Mouse (Mus musculus): ENCODE measurements around the gene Klrb1c.
"Not testable (repeated sequence)": the region's sequence is repeated elsewhere in the genome, so short reads cannot be mapped to it uniquely, and the experiment has no call there.

The Klrb1c gene

DNA sequence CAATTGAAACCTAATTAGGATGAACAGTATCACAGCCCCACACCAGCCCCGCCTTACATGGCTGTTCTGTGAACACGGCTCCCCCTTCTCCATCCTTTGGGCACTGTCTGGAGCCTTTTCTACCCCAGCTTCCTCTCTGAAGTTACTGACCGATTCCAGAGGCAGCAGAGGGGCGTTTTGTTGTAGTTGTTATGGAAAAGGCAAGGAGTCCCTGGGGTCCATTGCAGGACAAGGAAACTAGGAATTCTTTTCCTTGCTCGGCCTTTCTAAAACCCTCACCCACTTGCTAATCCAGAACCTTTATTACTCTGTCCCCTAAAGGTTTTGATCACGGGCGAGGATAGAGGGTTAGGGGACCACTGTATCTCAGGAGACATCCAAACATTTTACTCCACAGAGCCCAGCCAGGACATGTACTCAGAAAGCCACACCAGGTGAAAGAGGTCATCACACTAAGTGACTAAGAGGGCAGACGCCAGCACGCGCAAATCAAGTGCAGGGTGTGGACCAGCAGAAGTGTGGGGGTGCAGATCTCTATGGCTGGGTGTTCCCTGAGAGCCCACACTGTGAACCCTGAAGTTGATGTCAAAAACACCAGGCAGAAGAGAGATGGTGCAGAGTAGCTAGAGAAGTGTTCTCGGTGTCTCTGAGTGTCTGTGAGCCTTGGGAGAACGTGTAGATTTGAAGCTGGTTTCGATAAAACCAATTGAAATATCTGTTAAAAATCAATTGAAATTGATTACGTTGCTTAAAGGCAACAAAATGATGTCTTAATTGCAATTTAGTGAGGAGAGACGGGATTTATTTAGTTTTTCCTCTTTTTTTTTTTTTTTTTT, 9.1 kb upstream of the Klrb1c start:
- DNase-seq (ENCODE audit: low spot score in 2 of 2): peak; percentile 3 to 7

DNA sequence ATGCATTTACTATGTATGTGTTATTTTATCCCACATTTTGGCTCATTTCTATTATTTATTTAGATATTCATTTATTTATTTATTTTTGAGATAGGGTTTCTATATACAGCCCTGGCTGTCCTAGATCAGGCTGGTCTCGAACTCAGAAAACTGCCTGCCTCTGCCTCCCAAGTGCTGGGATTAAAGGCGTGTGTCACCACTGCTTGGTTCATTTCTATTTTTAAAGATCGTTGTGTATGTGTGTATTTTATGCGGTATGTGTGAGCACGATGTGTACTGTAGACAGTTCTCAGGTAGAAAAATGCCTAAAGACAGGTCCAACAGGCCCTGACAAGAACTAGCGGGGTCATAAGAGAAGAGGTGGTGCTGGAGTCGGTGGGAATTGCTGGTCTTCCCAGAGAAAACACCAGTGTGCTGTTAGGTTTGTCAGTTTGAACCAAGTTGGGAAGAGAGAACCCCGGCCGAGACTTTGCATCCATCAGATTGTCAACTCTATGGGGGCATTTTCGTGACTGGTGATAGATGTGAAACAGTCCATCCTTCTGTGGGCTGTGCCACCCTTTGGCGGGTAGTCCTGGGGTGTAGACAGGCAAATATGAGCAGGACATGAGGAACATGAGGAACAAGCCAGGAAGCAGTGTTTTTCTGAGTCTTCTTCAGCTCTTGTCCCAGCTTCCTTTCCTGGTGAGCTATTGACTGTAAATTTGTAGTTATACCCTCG, 8.3 kb upstream of the Klrb1c start:
- no peak for DNase-seq (ENCODE audit: low spot score in 2 of 2)

DNA sequence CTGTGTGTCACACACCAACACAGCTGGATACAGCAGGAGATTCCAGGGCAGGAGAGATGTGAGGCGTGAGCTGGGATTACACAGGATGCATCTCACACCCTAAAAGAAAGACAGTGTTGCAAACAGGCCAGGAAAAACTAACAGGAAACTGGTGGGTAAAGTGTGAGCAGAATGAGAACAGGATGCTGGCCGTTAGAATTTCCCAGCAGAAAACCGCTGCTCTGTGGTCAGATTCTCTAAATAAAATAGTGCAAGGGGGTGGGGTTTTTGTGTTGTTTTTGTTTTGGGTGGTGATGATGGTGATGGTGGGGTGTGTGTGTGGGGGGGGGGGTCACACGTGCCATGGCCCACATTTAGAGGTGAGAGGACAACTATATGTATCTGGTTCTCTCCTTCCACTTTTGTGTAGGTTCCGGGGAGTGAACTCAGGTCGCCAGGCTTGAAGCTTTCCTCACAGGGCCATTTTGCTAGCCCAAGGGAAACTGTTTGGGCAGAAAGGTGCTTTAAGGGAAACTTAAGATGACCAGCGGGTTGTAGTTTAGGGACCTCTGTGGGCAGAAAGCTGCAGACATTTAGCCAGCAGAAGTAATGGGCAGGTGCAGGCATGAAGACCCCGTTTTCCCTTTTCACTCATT, 7.4 kb upstream of the Klrb1c start:
- DNase-seq (ENCODE audit: low spot score in 2 of 2): no peak

DNA sequence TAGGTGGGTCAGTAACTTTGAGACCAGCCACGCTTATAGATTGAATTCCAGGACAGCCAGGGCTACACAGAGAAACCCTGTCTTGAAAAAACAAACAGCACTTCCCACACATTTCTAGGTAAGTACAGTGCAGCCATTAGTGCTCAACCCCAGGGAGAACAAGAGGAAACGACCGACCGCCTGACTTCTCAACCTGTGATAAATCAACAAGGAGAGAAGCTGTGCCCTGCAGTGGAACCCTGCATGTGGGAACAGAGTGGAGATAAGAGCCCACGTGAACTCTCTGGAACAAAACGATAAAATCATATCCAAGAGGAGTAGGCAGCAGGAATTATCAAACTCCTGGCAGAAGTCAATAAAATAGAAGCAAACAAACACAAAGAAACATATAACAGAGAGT, 4.7 kb upstream of the Klrb1c start:
- DNase-seq (ENCODE audit: low spot score in 2 of 2): no peak

DNA sequence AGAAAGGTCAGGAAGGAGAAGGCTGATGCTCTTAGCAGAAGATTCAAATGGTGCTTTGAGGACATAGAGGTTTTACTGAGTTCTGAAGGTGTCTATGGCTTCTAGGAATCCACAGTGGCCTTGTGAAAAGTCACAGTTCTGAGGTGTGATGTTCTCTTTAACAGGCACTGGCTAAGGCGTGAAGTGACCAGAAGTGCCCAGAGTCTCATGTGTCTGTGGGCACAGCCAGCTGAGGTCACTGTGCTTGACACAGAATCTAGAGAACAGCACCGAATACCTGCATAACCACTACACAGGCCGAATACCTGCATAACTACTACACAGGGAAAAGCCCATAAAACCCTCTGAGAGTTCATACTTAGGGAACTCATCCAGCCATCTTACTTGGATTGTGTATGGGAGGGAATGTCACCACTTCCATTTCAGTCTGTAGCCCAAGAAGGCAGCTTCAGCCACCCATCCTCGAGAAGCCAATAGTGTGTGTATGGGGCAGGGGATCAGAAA, 1.5 kb upstream of the Klrb1c start:
- DNase-seq (ENCODE audit: low spot score in 2 of 2): not testable (repeated sequence)

DNA sequence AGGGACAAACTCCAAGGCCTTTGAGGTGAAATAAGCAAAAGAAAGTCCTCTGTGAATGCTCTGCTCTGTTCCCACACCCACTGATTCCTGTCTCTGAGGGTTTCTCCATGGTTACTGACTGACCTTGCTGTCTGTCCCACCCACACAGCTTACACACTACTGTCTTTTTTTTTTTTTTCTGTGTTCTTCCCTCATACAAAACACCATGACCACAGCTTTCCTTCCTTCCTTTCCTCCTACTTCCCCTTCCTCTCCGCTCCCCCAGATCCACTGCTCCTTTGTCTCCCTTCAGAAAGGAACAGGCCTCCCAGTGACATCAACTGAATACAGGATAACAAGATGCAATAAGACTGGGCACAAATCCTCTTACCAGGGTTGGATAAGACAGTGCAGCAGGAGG, 498 bp downstream of the Klrb1c start:
- DNase-seq (ENCODE audit: low spot score in 2 of 2): no peak

DNA sequence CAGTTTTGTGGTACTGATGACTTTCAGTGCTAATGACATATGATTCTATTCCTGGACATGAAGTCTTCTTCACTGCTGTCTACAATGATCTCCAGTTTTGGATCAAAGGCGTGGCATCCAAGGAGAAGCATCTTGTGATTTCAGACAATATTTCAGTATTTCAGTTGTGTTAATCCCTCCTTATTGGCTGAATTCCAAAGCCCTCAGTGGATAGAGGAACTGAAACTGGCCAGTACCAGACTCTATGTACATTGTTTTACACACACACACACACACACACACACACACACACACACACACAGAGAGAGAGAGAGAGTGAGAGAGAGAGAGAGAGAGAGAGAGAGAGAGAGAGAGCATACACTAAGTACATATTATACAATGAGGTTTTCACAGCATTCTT, 2.6 kb downstream of the Klrb1c start:
- DNase-seq (ENCODE audit: low spot score in 2 of 2): not testable (repeated sequence)

DNA sequence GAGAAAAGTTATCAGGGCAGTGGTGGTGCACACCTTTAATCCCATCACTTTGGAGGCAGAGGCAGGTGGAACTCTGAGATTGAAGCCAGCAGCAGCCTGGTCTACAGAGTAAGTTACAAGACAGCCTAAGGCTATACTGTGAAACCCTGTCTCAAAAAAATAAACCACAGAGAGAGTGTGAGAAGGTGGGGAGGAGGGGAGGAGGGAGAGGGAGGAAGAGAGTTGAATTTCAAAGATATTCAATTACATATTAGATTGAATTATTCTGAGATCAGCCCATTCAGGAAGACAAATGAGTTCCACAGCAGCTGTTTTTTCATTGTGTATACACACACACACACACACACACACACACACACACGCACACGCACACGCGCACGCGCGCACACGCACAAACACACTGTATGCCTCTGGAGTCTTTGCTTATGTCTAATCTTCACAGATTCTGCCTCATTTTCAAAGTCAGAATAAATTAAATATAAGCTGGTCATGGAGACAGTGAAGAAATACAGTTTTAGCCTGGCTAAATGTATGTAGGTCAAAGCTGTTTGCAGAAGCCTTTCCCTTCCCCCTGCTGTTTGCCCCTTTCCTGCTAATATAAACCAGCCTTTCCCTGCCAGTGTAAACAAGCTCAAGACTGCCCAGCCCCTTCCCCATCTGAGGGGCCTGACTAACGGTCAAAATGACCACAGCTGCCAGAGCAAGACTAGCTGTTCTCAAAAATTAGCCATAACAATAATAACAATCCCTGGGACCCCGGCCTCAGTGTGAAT, 19.3 kb downstream of the Klrb1c start:
- no peak for DNase-seq (ENCODE audit: low spot score in 2 of 2)

DNA sequence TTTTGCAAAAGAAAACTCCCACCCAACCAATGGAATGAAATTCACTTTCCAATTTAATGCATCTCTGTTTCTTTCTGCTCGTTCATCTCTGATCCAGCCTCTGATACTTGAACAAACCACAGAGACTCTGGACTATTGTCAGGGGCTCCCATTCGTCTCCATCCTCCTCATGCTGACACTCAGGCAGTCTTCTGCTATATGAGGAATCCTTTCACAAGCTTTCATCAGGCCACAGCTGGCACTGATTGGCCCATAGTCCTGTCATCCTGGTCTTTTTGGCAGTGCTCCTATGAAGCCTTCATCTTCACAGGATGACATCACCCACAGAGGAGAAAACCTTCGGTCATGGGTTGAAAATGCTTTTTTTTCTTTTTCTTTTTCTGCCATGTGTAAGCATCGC, 21.0 kb downstream of the Klrb1c start:
- no peak for DNase-seq (ENCODE audit: low spot score in 2 of 2)

DNA sequence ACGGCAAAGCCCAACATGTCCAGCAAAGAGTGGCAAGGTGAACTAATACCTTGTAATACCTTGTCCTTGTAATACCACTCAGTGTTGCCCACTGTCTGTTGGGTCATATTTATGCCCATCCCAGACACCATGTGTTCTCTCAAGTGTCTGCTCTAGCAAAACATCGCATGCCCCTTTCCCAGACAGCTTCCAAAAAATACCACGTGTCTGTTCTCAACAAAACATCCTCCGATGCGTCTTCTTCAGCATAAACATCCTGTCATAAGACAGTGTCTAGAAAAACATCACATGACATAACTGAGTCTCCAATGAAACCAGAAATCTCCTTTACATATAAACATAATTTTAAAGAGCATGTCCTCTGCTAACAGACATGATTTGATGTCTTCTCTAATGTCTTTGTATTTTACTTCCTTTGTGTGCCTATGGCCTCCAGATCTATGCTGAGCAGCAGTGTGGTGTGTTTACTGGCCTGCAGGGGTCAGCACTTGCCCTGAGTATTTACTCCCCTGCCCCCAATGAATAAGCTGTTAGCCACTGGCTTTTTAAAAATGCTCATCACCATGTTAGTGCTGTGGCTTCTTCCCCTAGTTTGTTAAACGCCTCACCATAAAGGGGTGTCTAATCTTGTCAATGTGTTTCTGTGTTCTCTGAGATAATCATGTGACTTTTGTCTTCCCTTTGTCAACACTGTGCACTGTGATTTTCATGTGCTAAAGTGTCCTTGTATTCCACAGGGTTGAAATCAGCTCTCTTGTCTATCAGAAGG, 22.3 kb downstream of the Klrb1c start:
- DNase-seq (ENCODE audit: low spot score in 2 of 2): not testable (repeated sequence)

DNA sequence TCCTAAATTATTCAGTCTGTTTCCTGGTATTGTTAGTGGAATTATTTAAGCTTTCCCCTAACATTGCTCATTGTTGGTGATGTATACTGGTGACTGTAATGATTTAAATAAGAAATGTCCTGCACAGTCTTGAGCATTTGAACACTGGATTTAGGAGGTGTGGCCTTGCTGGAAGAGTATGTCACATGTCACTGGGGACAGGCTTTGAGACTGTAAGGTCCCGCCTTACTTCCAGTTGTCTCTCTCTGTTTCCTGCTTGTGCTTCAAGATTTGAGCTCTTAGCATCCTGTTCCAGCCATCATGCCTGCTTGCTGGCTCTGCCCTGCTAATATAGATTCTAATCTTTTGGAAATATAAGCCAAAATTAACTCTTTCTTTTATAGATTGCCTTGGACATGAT, 23.8 kb downstream of the Klrb1c start:
- DNase-seq (ENCODE audit: low spot score in 2 of 2): no peak

DNA sequence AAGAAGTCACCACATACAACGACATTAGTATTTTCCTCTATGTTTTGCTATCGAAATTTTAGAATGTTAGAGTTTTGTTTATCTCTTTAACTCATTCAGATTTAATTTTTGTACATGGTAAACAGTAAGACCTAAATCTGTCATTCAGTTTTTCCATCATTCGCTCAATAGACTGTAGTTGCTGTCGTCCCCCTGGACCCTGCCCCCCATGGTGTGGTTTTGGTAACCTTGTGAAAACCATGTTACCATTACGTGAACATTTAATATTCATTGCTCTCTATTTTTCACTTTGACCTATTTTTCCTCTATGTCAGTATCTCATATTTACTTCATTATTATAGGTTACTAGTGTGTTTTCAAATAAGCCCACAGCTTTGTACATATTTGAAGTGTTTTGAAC, 24.4 kb downstream of the Klrb1c start:
- DNase-seq (ENCODE audit: low spot score in 2 of 2): no peak

DNA sequence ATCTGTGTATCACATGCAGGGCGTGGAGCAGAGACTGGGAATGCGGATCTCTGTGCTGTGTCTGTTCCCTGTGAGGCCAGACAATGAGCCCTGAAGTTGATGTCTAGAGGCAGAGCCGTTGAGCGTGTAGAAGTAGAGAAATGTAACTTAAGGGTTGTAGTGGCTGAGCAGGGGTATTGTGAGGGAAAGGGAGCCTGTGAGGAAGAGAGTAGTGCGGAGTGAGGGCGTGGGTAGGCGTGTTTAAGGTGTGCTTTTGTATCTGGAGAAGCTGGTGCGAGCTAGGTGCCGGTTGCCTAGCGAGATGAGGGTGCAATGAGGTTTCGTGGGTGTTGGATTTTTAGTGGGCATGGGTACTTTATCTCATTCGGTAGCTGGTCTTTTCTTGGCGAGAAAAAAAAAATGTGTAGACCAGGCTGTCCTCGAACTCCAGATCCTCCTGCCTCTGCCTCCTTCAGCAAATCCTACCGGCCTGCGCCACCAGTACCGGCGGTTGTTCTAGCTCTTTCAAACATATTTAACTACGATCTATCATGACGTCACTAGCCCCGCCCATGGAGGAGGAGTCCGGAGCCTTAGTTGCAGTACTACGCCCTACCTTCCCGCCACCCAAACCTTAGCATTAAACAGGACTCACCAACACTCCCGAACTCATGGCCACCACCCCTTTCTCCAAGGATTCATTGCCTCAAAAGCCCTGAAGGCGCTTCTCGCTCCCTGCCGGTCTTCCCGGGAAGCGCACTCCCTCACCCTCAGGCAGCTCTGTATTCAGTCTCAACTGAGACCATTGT, 25.1 kb downstream of the Klrb1c start:
- peak; percentile 90 to 93 for DNase-seq (ENCODE audit: low spot score in 2 of 2)

DNA sequence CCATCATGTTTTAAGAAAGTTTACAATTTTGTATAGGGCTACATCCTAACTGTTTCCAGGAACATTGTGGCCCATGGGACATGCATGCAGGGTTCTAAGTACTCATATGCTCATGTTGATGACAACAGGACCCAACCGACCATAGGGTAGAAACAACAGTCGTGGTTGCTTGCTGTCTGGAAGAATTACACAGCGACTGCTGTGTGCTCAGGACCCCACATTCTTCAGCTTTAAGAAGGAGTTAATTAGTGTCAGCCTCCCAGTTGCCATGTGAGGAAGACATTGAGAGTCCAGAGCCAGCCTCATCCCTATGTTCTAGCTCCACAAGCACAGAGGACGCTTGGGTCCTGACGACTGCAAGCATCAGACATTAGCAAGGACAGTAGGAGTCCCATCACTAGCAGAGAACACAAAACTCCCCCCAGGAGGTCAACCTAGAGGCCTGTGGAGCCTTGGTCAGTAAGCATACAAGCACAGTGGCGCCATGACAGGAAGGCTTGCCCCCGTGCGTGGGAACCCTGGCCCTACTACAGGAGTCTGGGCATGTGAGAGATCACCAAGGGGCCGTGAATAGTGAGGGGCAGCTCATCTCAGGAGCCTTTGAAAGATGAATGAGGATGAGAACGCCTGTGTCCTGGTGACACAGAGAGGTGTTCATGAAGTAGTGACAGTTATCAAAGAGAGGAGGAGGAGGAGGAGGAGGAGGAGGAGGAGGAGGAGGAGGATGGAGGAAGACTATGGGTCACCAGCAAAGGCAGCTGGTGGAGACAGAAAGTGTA, 25.9 kb downstream of the Klrb1c start:
- DNase-seq (ENCODE audit: low spot score in 2 of 2): not testable (repeated sequence)

DNA sequence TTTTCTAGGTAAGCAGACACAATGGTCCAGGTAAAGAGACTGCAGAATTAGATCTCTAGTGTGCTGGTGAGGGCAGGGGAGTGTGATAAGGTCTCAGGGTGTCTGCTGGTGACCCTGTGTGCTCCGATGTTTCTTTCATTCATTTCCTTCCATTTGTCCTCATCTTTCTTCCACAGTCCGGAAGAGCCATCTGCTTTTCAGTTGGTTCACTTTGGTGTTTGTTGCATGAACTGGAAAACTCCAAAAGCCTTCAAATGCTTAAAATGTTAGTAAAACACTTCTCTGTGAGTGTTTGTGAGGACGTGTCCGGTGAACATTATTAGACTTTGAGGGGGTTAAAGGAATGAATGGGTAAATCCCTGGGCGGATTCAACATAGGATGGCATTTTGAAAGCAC, 27.9 kb downstream of the Klrb1c start:
- no peak for DNase-seq (ENCODE audit: low spot score in 2 of 2)

DNA sequence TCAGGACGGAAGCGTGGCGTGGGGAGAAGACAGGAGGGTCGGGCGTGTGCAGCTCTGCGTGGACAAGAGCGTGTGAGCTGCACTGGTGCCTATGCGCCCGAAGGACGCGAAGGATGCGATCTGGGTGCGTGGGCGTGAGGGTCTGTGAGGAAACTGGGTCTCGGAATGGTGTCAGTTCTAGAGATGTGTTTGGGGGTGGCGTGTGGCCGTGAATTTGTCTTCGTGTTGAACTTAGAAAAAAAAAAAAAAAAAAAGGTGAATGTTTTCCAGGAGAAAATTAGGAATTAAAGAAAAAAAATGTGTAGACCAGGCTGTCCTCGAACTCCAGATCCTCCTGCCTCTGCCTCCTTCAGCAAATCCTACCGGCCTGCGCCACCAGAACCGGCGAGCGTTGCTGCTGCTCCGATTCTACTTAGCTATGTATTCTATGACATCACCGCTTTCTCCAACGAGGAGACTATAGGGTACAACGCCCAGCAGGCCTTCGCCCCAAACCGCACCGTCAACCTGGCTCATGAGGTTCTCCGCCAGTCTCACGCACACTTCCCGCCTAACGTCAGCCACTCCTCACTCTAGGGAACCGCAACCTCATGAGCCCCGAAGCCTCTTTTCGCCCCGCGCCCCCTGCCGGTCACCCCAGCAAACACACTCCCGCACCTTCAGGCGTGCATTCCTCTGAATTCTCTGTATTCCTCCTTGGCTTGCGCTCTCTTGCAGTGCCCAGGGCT, 28.4 kb downstream of the Klrb1c start:
- DNase-seq (ENCODE audit: low spot score in 2 of 2): peak; percentile 84 to 91

DNA sequence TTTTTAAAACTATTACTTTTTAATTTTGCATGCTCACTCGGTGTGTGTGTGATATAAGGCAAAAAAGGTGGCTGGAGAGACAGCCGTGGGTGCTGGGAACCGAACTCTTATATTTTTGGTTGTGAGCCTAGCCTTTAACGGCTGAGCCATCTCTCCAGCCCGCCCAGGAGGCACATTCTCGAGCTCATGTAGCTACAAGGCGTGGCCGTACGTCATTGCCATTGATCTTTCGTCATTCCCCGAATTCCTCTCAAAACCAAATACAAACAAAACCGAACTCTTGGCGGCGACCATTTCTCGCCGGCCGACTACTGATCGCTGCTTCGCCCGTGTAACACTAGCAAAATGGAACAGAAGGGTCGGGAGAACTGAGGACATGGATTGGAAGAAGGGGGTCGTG, 29.0 kb downstream of the Klrb1c start:
- DNase-seq (ENCODE audit: low spot score in 2 of 2): peak; percentile 86 to 97

DNA sequence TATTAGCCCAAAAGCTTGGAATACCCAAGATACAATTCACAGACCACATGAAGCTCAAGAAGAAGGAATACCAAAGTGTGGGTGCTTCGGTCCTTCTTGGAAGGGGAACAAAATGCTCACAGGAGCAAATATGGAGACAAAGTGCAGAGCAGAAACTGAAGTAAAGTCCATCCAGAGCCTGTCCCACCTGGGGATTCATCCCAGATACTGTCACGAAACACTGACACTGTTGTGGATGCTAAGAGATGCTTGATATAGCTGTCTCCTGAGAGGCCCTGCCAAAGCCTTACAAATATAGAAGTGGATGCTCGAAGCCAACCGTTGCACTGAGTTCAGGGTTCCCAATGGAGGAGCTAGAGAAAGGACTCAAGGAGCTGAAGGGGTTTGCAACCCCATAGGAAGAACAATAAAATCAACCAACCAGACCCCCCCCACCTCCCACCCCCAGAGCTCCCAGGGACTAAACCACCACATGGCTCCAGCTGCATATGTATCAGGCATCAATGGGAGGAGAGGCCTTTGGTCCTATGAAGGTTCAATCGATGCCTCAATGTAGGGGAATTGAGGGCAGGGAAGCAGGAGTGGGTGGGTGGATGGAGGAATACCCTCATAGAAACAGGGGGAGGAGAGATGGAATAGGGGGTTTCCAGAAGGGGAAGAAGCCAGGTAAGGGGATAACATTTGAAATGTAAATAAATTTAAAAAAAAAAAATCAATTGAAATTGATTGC, 29.6 kb downstream of the Klrb1c start:
- DNase-seq (ENCODE audit: low spot score in 2 of 2): no peak
